Mouse (Mus musculus) brain, embryonic 14.5 days (tissue): ENCODE data around the gene Atp6ap2.

Experiments
- CTCF ChIP-seq: fragments of 200-500 bp; IDR thresholded peaks from 2 replicates; pipeline ENCODE4 v1.5.1; 2012; ENCODE audit warnings: inconsistent platforms, mild to moderate bottlenecking, moderate library complexity, borderline replicate concordance; ENCODE audit not compliant: insufficient read depth, insufficient read length; ENCODE audit errors: extremely low read depth
- POLR2A ChIP-seq: fragments of 200-500 bp; IDR thresholded peaks from 2 replicates; pipeline ENCODE4 v1.6.1; 2012; ENCODE audit warnings: mild to moderate bottlenecking, inconsistent platforms, borderline replicate concordance; ENCODE audit not compliant: poor library complexity, insufficient read depth, insufficient read length, severe bottlenecking; ENCODE audit errors: extremely low read depth

- TF ChIP-seq CTCF: no peak
- TF ChIP-seq POLR2A: no peak
These were observed 37.5 kb downstream of the Atp6ap2 start for GRCm38 (mm10) chrX:12625131-12625530.
